Mouse (Mus musculus) gastrocnemius, adult 2 months (tissue): ENCODE measurements around the gene Tmem216. TPM values are rescaled to one million over a fixed set of nuclear protein-coding genes. Genes with fewer than 3 reads are reported as not detected.

ENCODE experiments used
- DNase-seq: peaks from one replicate; pipeline ENCODE4 v3.0.0; 2022
- H3K27ac ChIP-seq: fragments of 200-600 bp; 2 replicates; pipeline ENCODE4 v1.8.1; 2022; ENCODE audit warnings: mild to moderate bottlenecking
- H3K4me3 ChIP-seq: fragments of 200-600 bp; 2 replicates; pipeline ENCODE4 v1.8.1; 2022; ENCODE audit warnings: mild to moderate bottlenecking, moderate library complexity
- CTCF ChIP-seq: fragments of 200-600 bp; IDR thresholded peaks from 2 replicates; pipeline ENCODE4 v1.8.1; 2022; ENCODE audit warnings: antibody characterized with exemption, mild to moderate bottlenecking, moderate library complexity
- intact Hi-C: fragments of 180-260 bp; cut with DNase I; formaldehyde crosslinking; loops from one replicate; pipeline ENCODE4 v1.15.1; 2025
- long read RNA-seq, 2 experiments: library from polyadenylated mRNA; stranded (forward); transcript quantifications; one replicate each; pipeline ENCODE4 v2.0.0; 2021
- total RNA-seq, 2 experiments: library from RNA; stranded (reverse); gene quantifications; 2 replicates each; pipeline ENCODE4 v1.2.3; 2021

The Tmem216 gene
- total RNA-seq = 1 to 10 TPM; 2.1 to 3.3 TPM
- long read RNA-seq, experiment 1, partial matches to known transcripts = 0 of 3 reads
- long read RNA-seq, experiment 1, other reads (novel, unspliced or antisense) = 3 of 3 reads
- long read RNA-seq, experiment 2, partial matches to known transcripts = 0 of 3 reads
- long read RNA-seq, experiment 2, other reads (novel, unspliced or antisense) = 2 of 3 reads

DNA sequence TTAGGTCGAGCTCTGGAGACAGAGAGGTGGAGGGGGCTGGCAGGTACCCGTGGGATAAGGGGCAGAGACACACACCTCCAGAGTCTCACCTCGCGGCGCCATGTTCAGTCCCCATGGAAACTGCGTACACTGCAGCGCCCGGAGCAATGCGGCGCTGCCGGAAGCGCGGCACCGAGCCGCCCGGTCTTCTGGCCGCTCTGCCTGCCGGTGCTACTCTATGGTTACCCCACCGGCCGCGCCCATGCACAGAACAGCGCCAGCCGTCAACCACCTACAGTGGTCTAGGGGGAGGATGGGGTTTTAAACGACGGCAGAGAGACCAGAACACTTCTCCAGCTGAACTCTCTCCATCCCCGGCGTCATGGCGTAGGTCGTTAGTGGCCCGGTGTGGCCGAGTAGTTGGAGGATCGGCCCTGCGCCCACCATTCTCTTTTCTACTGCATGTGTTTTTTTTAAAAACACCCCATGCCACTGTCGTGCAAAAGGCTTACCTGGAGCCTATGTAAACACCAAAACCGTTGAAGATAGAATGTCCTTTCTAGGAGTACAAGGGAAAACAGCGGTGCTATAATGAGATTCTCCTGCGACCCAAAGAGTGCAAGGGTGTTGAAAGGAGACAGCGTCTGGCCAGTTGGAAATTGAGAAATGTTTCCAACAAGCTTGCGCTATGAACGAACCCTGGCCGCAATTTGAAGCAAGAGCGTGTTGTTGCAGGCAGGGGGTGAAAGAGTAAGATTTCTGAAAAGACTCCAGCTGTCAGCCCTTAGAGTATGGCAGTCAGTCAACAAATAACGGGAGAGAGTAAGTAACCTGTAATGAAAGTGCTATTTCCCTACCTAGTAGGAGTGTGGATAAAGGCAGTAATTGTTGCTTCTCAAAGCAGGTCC, at the start of gene Tmem216:
Gene Tmem216, minus strand, starts transcription at position 615 of the 887 bp plus-strand sequence.
- TF ChIP-seq CTCF = peak; percentile 28; the same call in 1 of the 2 replicates
- peak within 1 kb of the TSS; percentile 89 for H3K27ac ChIP-seq
- DNase-seq = peak; percentile 91
- peak within 1 kb of the TSS; percentile 78 for H3K4me3 ChIP-seq
- intact Hi-C loops = loop anchor here (1.0 to 2.0 kb wide), 3 partner anchors 21 to 49 kb away; partner anchors contain the start of genes Cyb561a3, Ddb1, Sdhaf2 and Tkfc

DNA sequence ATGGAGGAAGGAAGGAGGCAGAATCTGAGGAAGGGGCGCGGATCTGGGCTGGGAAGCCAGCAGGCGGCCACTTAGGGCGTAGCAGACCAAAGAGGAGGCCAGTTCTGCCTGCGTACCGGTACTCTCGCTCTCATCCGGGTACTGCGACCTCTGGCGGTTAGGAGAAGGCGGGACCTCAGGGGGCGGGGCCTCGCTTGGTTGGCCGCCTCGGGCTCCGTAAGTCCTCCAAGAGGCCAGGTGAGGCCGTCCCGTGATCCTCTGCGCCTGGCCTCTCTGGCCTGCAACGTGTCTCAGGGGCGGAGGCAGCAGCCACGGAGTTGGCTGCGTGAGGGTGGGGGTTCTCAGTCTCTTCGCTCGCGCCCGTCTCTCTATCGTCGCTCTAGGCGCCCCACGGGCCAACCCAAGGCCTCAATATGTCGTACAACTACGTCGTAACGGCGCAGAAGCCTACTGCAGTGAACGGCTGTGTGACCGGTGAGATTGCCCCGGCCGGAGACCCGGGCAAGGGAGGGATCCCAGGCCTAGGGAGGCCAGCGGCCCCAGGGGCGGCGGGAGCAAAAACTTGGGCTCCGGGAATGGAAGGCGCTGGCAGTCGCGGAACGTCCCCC, 49.4 kb upstream of the Tmem216 start, which contains the start of the genes Ddb1 and Tkfc:
Gene Ddb1, plus strand, starts transcription at position 35 of the 608 bp plus-strand sequence.
Gene Tkfc, minus strand, starts transcription at position 362 of the 608 bp plus-strand sequence.
- intact Hi-C loops = loop anchor here (1.0 to 5.0 kb wide), 3 partner anchors 29 to 78 kb away; partner anchors contain the start of genes Cpsf7, Cyb561a3, Sdhaf2 and Tmem138
- Histone ChIP-seq H3K27ac (peak within 1 kb of the TSS; percentile 98), H3K4me3 (peak within 1 kb of the TSS; percentile 100)

DNA sequence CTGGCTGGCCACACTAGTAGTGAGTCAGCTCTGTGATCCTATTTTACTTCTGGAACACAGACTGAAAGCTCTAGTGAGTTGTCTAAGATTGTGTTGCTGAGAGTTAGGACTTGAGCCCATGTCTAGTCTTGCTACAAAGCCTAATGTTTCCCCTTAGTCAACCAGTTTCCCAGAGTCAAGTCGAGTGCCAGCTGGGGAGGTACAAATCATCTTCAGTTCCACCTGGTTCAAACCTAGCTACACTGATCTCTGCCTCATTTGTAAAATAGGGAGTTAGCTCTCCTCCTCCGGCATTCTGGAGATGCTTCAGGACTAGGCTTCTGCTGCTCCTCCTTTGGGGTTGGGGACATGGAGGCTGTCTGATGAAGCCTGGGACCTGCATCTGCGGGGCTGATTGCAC, 48.5 kb upstream of the Tmem216 start:
- no peak for TF ChIP-seq CTCF
- Histone ChIP-seq H3K27ac (peak overlapping the region; percentile 98), H3K4me3 (peak overlapping the region; percentile 100)
- DNase-seq = no peak
- intact Hi-C loops = loop anchor here (2.0 kb wide), 1 partner anchor 28 kb away; the partner anchor contains the start of genes Cyb561a3 and Tmem138

More for the DNA sequence above, 49.4 kb upstream of the Tmem216 start, which contains the start of the genes Ddb1 and Tkfc:
- DNase-seq = peak; percentile 99
- peak; percentile 67 for TF ChIP-seq CTCF

DNA sequence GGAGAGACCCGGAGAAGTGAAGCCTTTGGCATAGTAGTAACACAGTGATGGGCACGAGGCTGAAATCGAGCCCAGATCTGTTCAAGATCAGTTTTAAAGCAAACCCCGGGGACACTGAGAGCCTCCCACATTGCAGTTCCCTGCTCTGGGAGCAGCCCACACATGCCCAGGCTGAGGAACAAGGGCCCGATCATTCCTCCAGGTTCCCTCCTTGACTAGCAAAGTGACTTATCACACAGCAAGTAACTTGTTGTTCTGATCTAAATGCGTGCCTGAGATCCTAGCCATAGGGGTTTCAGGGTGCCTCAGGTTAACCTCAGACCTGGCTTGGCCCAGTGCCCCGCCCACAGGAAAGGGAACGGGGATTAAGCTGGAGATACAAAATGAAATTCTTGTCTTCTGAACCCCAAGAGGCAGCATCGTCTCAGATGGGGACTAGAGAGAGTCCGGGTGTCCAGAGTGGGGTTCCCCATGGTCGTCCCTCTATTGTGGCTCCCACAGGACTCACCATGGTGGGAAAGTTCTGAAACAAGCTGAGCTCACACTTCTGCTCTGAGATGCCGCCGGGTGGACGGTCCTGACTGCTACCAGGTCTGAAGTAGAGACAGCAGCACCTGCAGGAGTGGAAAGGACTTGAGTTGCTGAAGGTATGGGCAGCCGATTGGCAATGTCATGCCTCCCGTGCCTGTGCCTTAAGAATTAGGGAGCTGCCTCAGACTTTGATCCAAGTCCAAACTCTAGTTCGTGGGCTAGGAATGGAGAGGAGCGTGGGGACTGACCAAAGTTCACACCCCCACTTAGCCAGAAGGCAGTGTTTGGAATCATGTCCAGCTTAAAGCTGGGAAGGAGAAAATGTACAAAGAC, 47.9 kb upstream of the Tmem216 start:
- TF ChIP-seq CTCF = no peak

DNA sequence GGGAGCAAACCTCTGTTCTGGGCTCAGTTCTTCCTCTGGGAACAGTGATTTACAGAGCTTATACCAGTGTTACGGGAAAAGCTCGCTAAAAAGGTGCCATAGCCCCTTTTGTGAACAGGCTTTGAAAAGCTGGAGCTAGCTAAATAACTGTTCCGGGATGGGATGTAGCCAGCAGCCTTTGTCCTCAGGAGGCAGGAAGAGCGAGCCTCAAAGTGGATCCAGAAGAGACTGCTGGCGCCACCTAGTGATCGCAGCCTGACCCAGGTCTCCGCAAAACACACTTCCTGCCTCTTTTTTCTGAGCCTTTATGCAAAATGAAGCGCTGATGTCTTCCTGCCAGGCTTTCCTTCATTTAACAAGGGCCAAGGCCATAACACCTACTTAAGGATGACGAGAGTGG, 46.7 kb upstream of the Tmem216 start:
- DNase-seq = peak; percentile 90
- peak overlapping the region; percentile 81 for H3K27ac ChIP-seq
- TF ChIP-seq CTCF = peak; percentile 95; the same call in 1 of the 2 replicates
- intact Hi-C loops = no loop called here
- peak overlapping the region; percentile 70 for H3K4me3 ChIP-seq

More for the DNA sequence above, 47.9 kb upstream of the Tmem216 start:
- DNase-seq = no peak
- intact Hi-C loops = loop anchor here (2.0 kb wide), 1 partner anchor 27 kb away; the partner anchor contains the start of genes Cyb561a3 and Tmem138
- Histone ChIP-seq H3K4me3 (no peak overlapping the region), H3K27ac (peak overlapping the region; percentile 98)

DNA sequence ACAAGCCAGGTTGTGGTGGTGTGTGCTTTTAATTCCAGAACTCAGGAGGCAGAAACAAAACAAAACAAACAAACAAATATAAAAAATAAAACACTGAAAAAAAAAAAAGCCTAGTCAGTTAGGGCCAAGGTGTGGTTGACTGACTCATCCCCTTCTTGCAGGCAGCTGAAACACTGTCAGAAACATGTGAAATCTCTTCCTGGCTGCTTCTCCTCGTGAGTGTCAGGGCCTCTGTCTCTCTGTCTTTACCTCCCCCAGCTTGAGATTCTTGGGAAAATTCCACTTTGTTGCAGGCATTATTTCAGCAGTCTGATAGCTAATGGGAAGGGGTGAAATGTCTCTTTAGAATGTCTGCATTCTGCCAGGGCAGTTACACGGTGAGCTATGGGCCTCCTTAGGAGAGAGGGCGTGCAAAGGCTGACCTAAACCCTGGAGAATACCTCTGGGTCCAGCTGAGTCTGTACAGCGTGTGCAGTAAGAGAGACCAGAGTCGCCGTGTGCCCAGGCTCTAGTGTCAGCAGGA, 46.3 kb upstream of the Tmem216 start:
- Histone ChIP-seq H3K27ac (peak overlapping the region; percentile 81), H3K4me3 (peak overlapping the region; percentile 70)
- intact Hi-C loops = no loop called here
- DNase-seq = no peak
- TF ChIP-seq CTCF = no peak

DNA sequence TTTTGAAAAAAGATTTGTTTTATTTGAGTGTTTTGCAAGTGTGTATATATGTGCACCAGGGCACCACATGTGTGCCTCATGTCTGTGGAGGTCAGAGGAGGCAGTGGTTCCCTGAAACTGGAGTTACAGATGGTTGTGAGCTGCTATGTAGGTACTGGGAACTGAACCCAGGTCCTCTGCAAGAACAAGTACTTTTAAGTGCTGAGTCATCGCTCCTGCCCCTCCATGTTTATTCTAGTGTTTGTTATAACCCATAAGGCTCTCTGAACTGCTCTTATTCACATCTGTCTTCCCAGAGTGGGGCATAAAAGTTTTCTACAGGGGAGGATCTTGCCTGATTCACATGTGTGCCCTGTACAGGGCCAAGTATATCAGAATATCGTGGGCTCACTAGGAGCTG, 43.6 kb upstream of the Tmem216 start:
- intact Hi-C loops = no loop called here
- no peak for DNase-seq
- Histone ChIP-seq H3K27ac (no peak overlapping the region), H3K4me3 (no peak overlapping the region)
- TF ChIP-seq CTCF = no peak

DNA sequence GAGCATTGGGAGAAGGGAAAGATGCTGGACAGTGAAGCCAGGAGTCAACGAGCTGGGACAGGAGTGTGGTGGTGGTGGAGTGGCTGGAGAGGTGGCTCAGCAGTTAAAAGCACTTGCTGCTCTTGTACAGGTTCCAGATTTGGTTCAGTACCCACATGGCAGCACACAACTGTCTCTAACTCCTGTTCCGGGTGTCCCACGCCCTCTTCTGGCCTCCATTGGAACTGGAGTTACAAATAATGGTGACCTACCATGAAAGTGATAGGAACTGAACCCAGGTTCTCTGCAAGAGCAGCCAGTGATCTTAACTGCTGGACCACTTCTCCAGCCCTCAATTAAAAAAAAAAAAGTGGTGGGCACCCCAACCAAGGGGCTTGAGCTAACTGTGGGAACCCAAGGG, 42.1 kb upstream of the Tmem216 start:
- Histone ChIP-seq H3K27ac (no peak overlapping the region), H3K4me3 (no peak overlapping the region)
- intact Hi-C loops = no loop called here
- no peak for DNase-seq
- no peak for TF ChIP-seq CTCF

DNA sequence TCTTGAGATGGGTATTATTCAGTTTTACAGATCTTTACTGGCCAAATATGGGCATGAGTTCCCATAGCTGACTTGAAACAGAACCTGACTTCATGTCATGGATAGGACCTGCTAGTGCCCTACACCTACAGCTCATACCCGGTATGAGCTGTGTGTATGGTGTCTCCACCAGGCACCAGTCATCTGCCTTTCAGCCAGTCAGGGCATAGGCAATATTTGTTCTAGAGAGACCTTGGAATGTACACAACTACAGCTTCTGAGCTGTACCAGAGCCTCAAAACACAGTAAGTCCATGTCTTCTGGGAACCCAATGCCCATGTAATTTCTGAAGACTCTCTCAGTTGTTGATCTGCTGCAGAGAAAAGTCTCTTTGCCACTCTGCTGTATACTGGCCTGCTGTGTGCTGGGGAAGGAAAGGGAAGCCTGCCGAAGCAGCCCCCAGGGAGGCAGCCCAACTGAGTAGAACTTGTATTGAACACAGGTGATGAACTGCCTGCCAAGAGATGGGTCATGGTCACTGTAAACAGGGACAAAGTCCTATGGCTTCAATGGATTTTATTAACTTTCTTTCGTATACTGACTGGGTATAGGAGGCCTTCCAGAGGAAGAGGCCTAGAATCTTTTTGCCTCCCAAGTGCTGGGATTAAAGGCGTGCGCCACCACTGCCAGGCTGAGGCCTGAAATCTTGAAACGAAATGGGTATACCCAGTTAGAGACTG, 35.8 kb upstream of the Tmem216 start:
- H3K4me3 ChIP-seq = no peak overlapping the region
- TF ChIP-seq CTCF = no peak
- intact Hi-C loops = no loop called here
- no peak overlapping the region for H3K27ac ChIP-seq
- no peak for DNase-seq

DNA sequence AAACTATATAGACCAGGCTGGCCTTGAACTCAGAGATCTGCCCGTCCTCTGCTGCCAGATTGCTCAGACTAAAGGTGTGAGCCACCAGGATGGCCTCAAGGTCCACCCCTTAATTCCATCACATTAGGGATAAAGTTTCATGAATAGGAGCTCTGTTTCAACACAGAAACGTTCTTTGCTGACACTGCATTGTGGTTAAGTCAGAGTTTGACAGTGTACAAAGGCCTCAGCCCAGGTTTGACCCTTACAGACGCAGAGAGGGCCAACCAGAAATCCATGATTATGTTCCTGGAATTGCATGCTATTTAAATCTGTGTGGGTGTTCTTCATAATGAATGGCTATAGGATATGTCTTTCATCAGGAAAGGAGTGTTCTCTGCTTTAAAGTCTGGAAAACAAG, 34.3 kb upstream of the Tmem216 start:
- TF ChIP-seq CTCF = no peak
- no peak overlapping the region for H3K4me3 ChIP-seq
- intact Hi-C loops = no loop called here
- H3K27ac ChIP-seq = no peak overlapping the region
- DNase-seq = no peak
